Mouse (Mus musculus) olfactory bulb, adult 2 months (tissue): ENCODE results near the gene Smco4.

Experiments used
- CTCF ChIP-seq: fragments of 200-500 bp; IDR thresholded peaks from 2 replicates; pipeline ENCODE4 v1.5.1; 2012; ENCODE audit warnings: low read depth, mild to moderate bottlenecking, low read length, moderate library complexity; ENCODE audit not compliant: insufficient read depth
- POLR2A ChIP-seq: fragments of 200-500 bp; IDR thresholded peaks from 2 replicates; pipeline ENCODE4 v1.6.1; 2012; ENCODE audit warnings: mild to moderate bottlenecking, low read depth, low read length, moderate library complexity; ENCODE audit not compliant: insufficient read depth

DNA sequence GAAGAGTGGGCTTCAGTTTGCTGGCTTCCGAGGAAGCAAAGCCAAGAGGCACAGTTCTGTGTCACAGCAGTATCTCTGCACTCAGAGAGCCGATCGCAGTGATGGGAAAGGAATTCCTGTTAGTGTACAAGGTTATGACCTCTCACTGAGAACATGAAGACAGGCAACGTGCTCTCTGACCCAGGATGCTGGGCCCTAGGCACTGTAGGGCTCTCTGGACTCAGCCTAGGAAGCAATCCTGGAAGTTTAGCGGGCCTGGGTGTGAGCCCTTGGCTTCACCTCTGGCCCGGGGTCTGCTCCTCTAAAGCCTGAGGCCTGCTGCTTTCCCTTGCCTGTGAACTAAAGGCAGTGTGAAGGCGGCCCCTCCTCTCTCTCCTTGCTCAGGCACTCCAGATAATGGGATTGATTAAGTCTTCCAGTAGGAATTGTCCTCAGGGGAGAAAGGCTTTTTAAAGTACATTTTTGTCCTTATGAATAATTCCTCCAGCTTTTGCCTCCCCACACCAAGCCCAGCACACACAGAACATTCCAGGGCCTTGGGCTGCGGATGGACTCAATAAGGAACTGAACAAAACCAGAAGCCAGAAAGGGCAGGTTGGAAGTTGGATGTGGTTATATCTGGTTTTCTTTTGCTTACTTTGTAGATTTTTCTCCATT, 2.8 kb downstream of the Smco4 start:
- TF ChIP-seq CTCF (no peak), POLR2A (no peak)
